Mouse (Mus musculus): ENCODE data around the gene Hrct1.

- TF ChIP-seq MAFK (IDR thresholded peaks at IDR 0.05; ENCODE audit: insufficient read depth, low read depth, low read length) (no peak), HCFC1 (IDR thresholded peaks at IDR 0.05; ENCODE audit: borderline replicate concordance, insufficient read depth, low read length) (no peak)
Observed at GRCm38 (mm10) chr4:43724764-43725163, 2.2 kb upstream of the Hrct1 start.

Measured in ES-E14 (cell line).